Mouse (Mus musculus) liver, embryonic 14.5 days (tissue): ENCODE results near the gene Gm13290. TPM values are rescaled to one million over a fixed set of nuclear protein-coding genes. Genes with fewer than 3 reads are reported as not detected.
A peak's percentile ranks its signal among the peaks of the same experiment; 100 is the strongest.
"Not testable (repeated sequence)": the region's sequence is repeated elsewhere in the genome, so short reads cannot be mapped to it uniquely, and the experiment has no call there.

Experiments
- ATAC-seq: fragments of 200-750 bp; cut with Nextera tagmentation; 2 replicates; pipeline ENCODE4 v1.8.0; 2017; ENCODE audit warnings: moderate number of reproducible peaks, mild to moderate bottlenecking, moderate library complexity; ENCODE audit not compliant: insufficient read depth
- DNase-seq, 3 experiments: peaks; one replicate each; pipeline ENCODE4 v3.0.0-alpha.2; 2012 to 2013; ENCODE audit warnings: low read depth in 3 of 3, low spot score in 3 of 3
- H3K27ac ChIP-seq: fragments of 300-500 bp; sonication (generic); 2 replicates; pipeline ENCODE4 v1.5.1; 2014; ENCODE audit warnings: moderate library complexity, mild to moderate bottlenecking, control low read depth, inconsistent platforms
- H3K27me3 ChIP-seq: fragments of 300-500 bp; sonication (generic); 2 replicates; pipeline ENCODE4 v1.6.1; 2014; ENCODE audit warnings: mild to moderate bottlenecking, low read length, moderate library complexity; ENCODE audit not compliant: control insufficient read depth, insufficient read depth
- H3K36me3 ChIP-seq: fragments of 300-500 bp; sonication (generic); replicated peaks from 2 replicates; pipeline ENCODE4 v1.6.1; 2014; ENCODE audit warnings: low read depth; ENCODE audit not compliant: control insufficient read depth, insufficient read depth
- H3K4me1 ChIP-seq, 2 experiments: fragments of 200-500 bp in 1 of 2; fragments of 300-500 bp in 1 of 2; sonication (generic) in 1 of 2; replicated peaks; 2 replicates each; pipeline ENCODE4 v1.6.1; 2012 to 2014; ENCODE audit warnings: antibody characterized with exemption in 1 of 2, inconsistent platforms in 1 of 2, low read length in 1 of 2; ENCODE audit not compliant: control insufficient read depth in 2 of 2, insufficient read depth in 2 of 2
- H3K4me2 ChIP-seq: fragments of 300-500 bp; sonication (generic); 2 replicates; pipeline ENCODE4 v1.6.1; 2014; ENCODE audit warnings: low read depth, mild to moderate bottlenecking, control low read depth, moderate library complexity
- H3K4me3 ChIP-seq, 2 experiments: fragments of 200-500 bp in 1 of 2; fragments of 300-500 bp in 1 of 2; sonication (generic) in 1 of 2; 2 replicates each; pipeline ENCODE4 v1.5.1; 2012 to 2014; ENCODE audit warnings: low read depth in 2 of 2, low read length in 2 of 2, mild to moderate bottlenecking in 2 of 2, control low read depth in 1 of 2, inconsistent platforms in 1 of 2, moderate library complexity in 1 of 2; ENCODE audit not compliant: insufficient read depth in 1 of 2
- H3K9ac ChIP-seq: fragments of 300-500 bp; sonication (generic); replicated peaks from 2 replicates; pipeline ENCODE4 v1.6.1; 2014; ENCODE audit warnings: mild to moderate bottlenecking, control low read depth, moderate library complexity
- H3K9me3 ChIP-seq: fragments of 300-500 bp; sonication (generic); 2 replicates; pipeline ENCODE4 v1.6.1; 2016; ENCODE audit warnings: low read length, mixed read lengths; ENCODE audit not compliant: control insufficient read depth
- CTCF ChIP-seq: IDR thresholded peaks from 2 replicates; pipeline ENCODE4 v1.5.1; 2016; ENCODE audit warnings: antibody characterized with exemption, low read depth, control low read depth
- WGBS: fragments of 180-500 bp; shearing (Covaris S2); extraction: QIAGEN DNeasy Blood & Tissue Kit; methylation state at CpG from one replicate; pipeline ENCODE4 v1.1.7; 2014; ENCODE audit not compliant: insufficient replicate concordance; 5-methylcytosine and 5-hydroxymethylcytosine counted together
- polyA plus RNA-seq, 2 experiments: library from polyadenylated mRNA; depleted of rRNA in 1 of 2; stranded (reverse) in 1 of 2; unstranded in 1 of 2; fragments of >200 nt; fragmentation: Nextera tagmentation in 1 of 2; extraction: Ambion mirVana in 1 of 2; gene quantifications; 2 replicates each; pipeline versions ENCODE4 v1.2.1 to v1.2.3; 2012 to 2014

Gene Gm13290
- polyA plus RNA-seq, 2 experiments = not detected

GRCm38 (mm10) chr4:88763384-88764018 is 10.1 kb upstream of the Gm13290 start:
- ATAC-seq, H3K4me1 ChIP-seq, H3K27ac ChIP-seq, H3K9me3 ChIP-seq, H3K9ac ChIP-seq, H3K27me3 ChIP-seq, H3K36me3 ChIP-seq: not testable (repeated sequence)
- Histone ChIP-seq H3K4me3 (peak overlapping the region; percentile 39 to 48), H3K4me2 (peak overlapping the region; percentile 63)
- DNase-seq = peak in 1 of 3 experiments; percentile 52
- 5% methylated on average over 23 of the region's 42 CpGs for WGBS
- peak; percentile 73 for TF ChIP-seq CTCF

- H3K36me3 ChIP-seq, H3K9me3 ChIP-seq, H3K4me2 ChIP-seq, H3K27me3 ChIP-seq, H3K27ac ChIP-seq, ATAC-seq, DNase-seq, H3K9ac ChIP-seq, H3K4me3 ChIP-seq, H3K4me1 ChIP-seq: not testable (repeated sequence)
- WGBS = no CpG with 5 or more reads among the region's 29 CpGs
These were observed 3.0 kb downstream of the Gm13290 start, which contains the start of gene Gm13289 for GRCm38 (mm10) chr4:88776622-88777021. TSS of gene Gm13289 (plus strand) at chr4:88776922.

GRCm38 (mm10) chr4:88779550-88779949 is 5.9 kb downstream of the Gm13290 start, which contains the start of gene Gm13272:
TSS of gene Gm13272 (plus strand) at chr4:88779850.
- WGBS = no CpG with 5 or more reads among the region's 29 CpGs
- H3K9ac ChIP-seq, DNase-seq, H3K4me1 ChIP-seq, H3K4me2 ChIP-seq, H3K27me3 ChIP-seq, H3K4me3 ChIP-seq, H3K9me3 ChIP-seq, ATAC-seq, H3K36me3 ChIP-seq, H3K27ac ChIP-seq: not testable (repeated sequence)

GRCm38 (mm10) chr4:88780320-88780719 is 6.7 kb downstream of the Gm13290 start:
- not testable (repeated sequence) for H3K9me3 ChIP-seq, H3K27me3 ChIP-seq, ATAC-seq, H3K36me3 ChIP-seq, DNase-seq, H3K9ac ChIP-seq, H3K4me2 ChIP-seq, H3K4me1 ChIP-seq, H3K4me3 ChIP-seq, H3K27ac ChIP-seq
- whole genome bisulfite sequencing = 33% methylated on average over 15 of the region's 18 CpGs

GRCm38 (mm10) chr4:88781831-88782230 is 8.2 kb downstream of the Gm13290 start, which contains the start of gene Ifnz:
TSS of gene Ifnz (plus strand) at chr4:88782131.
- H3K4me1 ChIP-seq, H3K9ac ChIP-seq, H3K27me3 ChIP-seq, H3K9me3 ChIP-seq, H3K36me3 ChIP-seq, ATAC-seq, DNase-seq, H3K27ac ChIP-seq: not testable (repeated sequence)
- Histone ChIP-seq H3K4me2 (peak within 1 kb of the TSS; percentile 33), H3K4me3 (peak within 1 kb of the TSS in 1 of 2 experiments; percentile 49; a peak in 2 of 4 replicates)
- 10% methylated on average over 3 of the region's 7 CpGs for WGBS

GRCm38 (mm10) chr4:88782335-88782734 is 8.7 kb downstream of the Gm13290 start:
- not testable (repeated sequence) for H3K4me1 ChIP-seq, H3K36me3 ChIP-seq, H3K9ac ChIP-seq, H3K9me3 ChIP-seq, H3K27ac ChIP-seq, ATAC-seq, H3K27me3 ChIP-seq, DNase-seq
- Histone ChIP-seq H3K4me2 (peak overlapping the region; percentile 33), H3K4me3 (peak overlapping the region in 1 of 2 experiments; percentile 49; a peak in 2 of 4 replicates)
- 2% methylated on average over 9 of the region's 31 CpGs for WGBS

- ATAC-seq, H3K9me3 ChIP-seq, H3K27me3 ChIP-seq, H3K4me1 ChIP-seq, H3K27ac ChIP-seq, H3K4me3 ChIP-seq, H3K4me2 ChIP-seq, DNase-seq, H3K9ac ChIP-seq, H3K36me3 ChIP-seq: not testable (repeated sequence)
- no CpG with 5 or more reads among the region's 27 CpGs for WGBS
These were observed 11.8 kb downstream of the Gm13290 start, which contains the start of gene Gm13276 for GRCm38 (mm10) chr4:88785409-88785808. TSS of gene Gm13276 (plus strand) at chr4:88785709.
